Mouse (Mus musculus): ENCODE measurements around the gene Gla. TPM values are rescaled to one million over a fixed set of nuclear protein-coding genes. Genes with fewer than 3 reads are reported as not detected.
A peak's percentile ranks its signal among the peaks of the same experiment; 100 is the strongest.

Gene Gla
- total RNA-seq, 2 experiments from 2014 or later: 16.3 to 23.2 TPM

GRCm38 (mm10) chrX:134589836-134590235 is 11.1 kb downstream of the Gla start:
- ATAC-seq (replicated peaks; ENCODE audit: poor library complexity): no peak

DNA sequence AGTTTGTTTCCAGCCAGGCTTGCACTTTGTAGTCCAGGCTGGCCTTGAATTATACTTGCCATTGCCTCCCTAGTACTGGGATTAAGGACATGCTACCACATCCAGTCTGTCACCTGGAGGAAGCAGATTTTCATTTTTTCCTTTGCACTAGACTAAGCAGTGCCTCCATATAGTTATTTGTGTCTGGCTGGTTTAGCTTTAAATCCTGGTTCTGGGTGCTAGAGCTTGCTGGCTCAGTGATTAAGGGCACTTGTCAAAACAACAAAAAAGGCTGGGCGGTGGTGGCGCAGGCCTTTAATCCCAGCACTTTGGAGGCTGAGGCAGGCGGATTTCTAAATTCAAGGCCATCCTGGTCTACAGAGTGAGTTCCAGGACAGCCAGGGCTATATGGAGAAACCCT is 11.9 kb downstream of the Gla start:
- ATAC-seq (replicated peaks; ENCODE audit: poor library complexity): no peak

- ATAC-seq (replicated peaks; ENCODE audit: poor library complexity): no peak
Measured at GRCm38 (mm10) chrX:134588261-134588660, 12.7 kb downstream of the Gla start.

- ATAC-seq (replicated peaks; ENCODE audit: poor library complexity): no peak
Measured at GRCm38 (mm10) chrX:134586447-134586846, 14.5 kb downstream of the Gla start.

DNA sequence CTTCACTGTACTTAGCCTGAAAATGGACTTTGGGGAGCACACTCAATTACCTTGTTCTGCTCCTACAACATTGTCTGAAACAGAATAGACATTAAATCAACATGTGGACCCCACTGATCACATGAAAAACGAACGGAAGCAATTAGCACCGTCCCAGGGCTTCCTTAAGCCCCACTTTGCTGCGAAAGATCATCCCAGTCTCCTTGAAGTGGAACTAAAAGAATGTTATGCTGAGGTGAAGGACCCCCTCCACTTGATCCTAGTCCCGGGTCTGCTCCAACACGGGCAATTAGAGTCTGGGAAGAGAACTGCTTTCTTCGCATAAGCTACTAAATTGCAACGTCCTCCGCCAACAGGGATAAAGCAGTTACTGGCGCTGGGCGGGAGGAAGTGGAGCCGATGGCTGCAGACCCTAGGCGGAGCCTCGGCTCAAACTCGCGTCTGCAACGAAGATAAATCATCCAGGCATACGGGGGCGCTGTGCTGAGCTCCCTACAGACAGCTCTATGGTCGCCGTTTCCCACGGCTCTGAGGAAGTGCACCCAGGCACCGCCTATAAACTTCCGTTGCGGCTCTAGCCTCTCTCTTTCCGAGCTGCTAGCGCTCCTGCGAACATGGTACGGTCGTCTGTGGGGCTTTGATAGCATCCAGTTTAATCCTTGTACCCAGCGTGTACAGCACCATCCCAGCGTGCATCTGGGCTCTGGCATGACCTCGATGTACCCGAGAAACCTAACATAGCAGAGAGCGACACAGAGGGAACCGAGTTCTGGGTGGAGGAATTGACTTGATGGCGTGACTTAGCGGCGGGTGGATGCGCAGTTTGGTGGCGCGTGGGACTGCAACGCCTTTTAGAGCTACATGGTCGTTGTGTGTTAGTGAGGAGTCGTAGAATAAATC is 15.6 kb downstream of the Gla start, which contains the start of gene Rpl36a:
Gene Rpl36a, plus strand, starts transcription at position 552 of the 900 bp plus-strand sequence.
- peak; percentile 80 for ATAC-seq (replicated peaks; ENCODE audit: poor library complexity)

DNA sequence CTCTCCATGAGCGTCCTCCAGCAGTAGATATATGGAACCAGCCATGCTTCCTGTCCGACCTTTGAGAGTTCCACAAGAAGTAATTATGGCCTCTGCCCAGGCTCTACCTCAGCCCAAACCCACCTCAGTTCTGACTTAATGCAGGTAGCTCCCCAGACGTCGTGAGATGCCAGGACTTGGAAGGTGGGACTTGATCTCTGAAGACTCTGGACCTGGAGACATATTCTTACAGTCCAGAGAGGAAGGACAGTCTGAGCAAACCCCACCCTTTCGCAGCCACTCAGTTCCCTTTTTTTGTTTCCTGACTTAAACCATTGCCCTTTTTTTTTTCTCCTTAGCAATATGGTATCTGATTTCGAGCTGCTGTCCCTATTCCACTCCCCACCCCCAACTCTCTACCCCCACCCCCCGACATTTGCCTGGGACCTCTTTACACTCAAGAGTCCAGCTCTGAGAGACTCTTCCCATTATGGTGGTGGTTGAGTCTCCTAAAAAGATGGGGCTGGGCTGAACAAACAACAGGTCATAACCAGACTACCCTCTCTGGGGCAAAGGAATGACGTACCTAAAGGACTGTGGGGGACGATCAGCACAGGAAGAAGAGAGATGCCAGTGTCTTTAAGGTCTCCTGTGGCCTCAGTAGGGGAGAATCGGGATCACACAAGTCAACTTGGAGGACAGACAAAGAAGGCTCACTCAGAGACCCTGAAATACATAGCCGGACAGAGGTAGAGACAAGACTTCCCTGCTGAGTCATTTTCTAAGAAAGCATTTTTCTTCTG is 17.8 kb downstream of the Gla start, which contains the start of gene Btk:
Gene Btk, minus strand, starts transcription at position 683 of the 782 bp plus-strand sequence.
- peak; percentile 18; the same call in 1 of the 2 replicates for ATAC-seq (replicated peaks; ENCODE audit: poor library complexity)

- ATAC-seq (replicated peaks; ENCODE audit: poor library complexity): peak; percentile 9; the same call in 1 of the 2 replicates
Measured at GRCm38 (mm10) chrX:134582270-134582669, 18.7 kb downstream of the Gla start.

- no peak for ATAC-seq (replicated peaks; ENCODE audit: poor library complexity)
Measured at GRCm38 (mm10) chrX:134580528-134581305, 20.2 kb downstream of the Gla start.

- no peak for ATAC-seq (replicated peaks; ENCODE audit: poor library complexity)
Measured at GRCm38 (mm10) chrX:134577896-134578295, 23.0 kb downstream of the Gla start.

GRCm38 (mm10) chrX:134566536-134567222 is 34.2 kb downstream of the Gla start:
- peak; percentile 72 for ATAC-seq (replicated peaks; ENCODE audit: poor library complexity)

- ATAC-seq (replicated peaks; ENCODE audit: poor library complexity): peak; percentile 81
Measured at GRCm38 (mm10) chrX:134564326-134564725, 36.6 kb downstream of the Gla start.

GRCm38 (mm10) chrX:134554425-134554824 is 46.5 kb downstream of the Gla start:
- peak; percentile 64 for ATAC-seq (replicated peaks; ENCODE audit: poor library complexity)

DNA sequence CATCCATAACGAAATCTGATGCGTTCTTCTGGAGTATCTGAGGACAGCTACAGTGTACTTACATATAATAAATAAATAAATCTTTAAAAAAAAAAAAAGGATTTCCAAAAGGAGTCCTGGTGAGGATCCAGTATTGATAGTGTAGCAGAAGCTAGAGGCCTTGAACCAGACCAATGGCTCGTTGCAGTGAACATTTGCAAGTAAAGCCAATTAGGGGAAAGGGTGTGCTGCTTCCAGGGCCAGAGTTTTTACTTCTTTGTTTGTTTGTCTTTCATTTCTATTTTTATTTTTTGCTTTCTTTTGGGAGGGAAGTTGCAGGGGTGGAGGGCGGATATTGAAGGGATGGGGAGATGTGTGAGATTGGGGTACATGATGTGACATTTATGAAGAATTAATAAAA is 47.6 kb downstream of the Gla start:
- ATAC-seq (replicated peaks; ENCODE audit: poor library complexity): no peak

DNA sequence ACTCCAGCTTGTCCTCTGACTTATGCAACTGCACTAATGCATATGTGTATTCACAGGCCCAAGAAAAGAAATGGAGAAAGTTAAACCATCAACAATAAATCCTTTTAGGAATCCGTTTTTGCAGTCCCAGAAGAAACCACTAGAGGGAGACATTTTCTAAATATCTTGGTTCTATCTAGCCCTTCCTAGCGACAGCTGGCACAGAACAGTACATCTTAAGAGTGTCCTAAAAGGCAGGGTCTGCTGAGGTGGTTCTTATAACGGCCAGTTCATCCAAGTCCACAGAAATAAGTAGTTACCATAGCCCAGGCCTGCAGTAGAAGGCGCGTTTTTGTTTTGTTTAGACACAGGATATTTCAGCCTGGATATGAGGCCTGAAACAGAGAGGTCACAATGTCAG is 50.0 kb downstream of the Gla start:
- peak; percentile 75 for ATAC-seq (replicated peaks; ENCODE audit: poor library complexity)

DNA sequence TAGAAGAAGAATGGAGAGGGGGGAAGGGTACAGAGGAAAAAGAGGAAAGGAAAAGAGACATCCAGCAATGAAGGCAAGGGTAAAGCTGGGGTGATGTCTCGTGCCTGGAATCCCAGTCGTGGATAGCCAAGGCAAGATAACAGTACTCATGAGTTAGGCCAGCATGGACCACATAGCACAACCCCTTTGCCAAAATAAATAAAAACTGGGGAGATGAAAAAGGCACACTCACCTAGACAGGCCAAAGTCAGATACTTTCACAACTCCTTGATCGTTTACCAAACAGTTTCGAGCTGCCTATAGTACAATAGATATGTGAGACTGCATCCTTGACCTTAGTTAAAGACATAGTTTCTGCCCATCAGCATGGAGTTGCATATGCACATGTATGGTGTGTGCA is 53.6 kb downstream of the Gla start:
- ATAC-seq (replicated peaks; ENCODE audit: poor library complexity): no peak

GRCm38 (mm10) chrX:134541955-134542308 is 59.0 kb downstream of the Gla start:
- ATAC-seq (replicated peaks; ENCODE audit: poor library complexity): peak; percentile 8; the same call in 1 of the 2 replicates

DNA sequence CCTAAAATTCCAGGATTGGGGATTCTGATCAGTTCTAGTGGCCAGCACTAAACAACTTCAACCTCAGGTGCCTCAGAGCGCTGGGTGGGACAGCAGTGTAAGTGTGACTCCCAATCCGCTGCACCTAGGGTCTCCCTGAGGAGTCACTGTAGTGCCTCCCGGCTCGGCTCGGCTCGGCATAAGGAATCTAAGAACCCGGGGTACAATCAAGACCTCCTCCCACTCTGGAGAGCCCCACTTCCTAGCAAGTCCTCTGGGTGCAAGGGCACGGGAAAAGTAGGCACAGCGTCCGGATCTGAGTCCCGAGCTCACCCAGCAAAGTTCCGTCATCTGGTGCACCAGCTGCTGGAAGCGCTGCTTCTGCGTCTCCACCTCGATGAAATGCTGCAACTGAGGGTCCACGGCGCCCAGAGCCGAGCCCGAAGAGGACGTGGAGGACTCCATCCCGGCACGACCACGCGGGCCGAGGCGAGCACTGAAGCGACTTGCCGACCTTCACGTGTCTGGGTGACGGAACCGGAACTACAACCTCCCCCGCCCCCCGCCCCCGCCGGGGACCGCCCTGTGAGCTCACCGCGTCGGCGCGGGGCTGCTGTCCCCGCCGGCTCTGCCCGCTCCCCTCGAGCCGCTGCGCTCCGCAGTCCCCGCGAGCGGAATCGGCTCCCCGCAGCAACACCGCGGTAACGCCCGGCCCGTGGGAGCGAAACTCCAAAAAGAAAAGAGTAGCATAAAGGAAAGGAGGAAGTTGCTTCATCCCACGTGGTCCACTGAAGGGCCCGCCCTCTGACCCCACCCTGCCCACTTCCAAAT is 59.6 kb downstream of the Gla start, which contains the start of gene Timm8a1:
Gene Timm8a1, minus strand, starts transcription at position 721 of the 810 bp plus-strand sequence.
- peak; percentile 78 for ATAC-seq (replicated peaks; ENCODE audit: poor library complexity)

- peak; percentile 40 for ATAC-seq (replicated peaks; ENCODE audit: poor library complexity)
Measured at GRCm38 (mm10) chrX:134540414-134541135, 60.4 kb downstream of the Gla start.

DNA sequence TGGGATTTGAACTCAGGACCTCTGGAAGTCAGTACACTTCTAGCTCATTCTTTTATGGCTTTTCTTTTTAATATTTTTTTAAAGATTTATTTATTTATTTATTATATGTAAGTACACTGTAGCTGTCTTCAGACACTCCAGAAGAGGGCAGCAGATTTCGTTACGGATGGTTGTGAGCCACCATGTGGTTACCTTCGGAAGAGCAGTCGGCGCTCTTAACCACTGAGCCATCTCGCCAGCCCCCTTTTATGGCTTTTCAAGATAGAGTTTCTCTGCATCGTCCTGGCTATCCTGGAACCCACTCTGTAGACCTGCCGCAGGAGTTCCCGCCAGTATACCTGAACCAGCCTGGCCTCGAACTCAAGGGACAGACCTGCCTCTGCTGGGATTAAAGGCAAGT is 61.1 kb downstream of the Gla start:
- ATAC-seq (replicated peaks; ENCODE audit: poor library complexity): peak; percentile 45; the same call in 1 of the 2 replicates
